Mouse (Mus musculus): Measurements from ENCODE around the gene Mak. TPM values are rescaled to one million over a fixed set of nuclear protein-coding genes. Genes with fewer than 3 reads are reported as not detected.

Gene Mak
- polyA plus RNA-seq, 1 experiment from 2014 or later = 1.4 TPM

DNA sequence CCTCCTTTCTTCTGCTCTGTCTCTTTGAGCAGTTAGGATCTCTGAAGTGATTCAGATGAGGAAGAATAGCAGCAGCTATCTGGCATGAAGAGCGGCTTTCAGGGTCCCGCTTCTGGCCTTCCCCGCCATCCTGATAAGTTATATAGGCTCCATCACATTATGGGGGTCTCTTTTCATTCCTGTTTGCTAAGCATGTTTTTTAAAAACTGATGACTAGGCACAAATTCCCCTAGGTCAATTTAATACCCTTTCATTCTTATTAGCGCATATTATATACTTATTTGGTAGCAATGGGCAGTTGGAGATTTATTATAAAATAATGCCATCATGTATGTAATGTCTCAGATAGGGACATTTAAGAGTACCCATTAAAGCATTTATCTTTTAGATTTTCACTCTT, 11.9 kb downstream of the Mak start:
- H3K4me1 ChIP-seq = no peaks in the 10 kb centered on the region
- no peaks in the 10 kb centered on the region for H3K9me3 ChIP-seq (replicated peaks)
- no peak overlapping the region for H3K27ac ChIP-seq (replicated peaks)
- ATAC-seq (ENCODE audit: low FRiP score) = no peak
- H3K27me3 ChIP-seq (replicated peaks) = no peaks in the 10 kb centered on the region
- no peaks in the 10 kb centered on the region for H3K36me3 ChIP-seq
- no peak overlapping the region for H3K9ac ChIP-seq (replicated peaks)
- no peak overlapping the region for H3K4me2 ChIP-seq
- no peak overlapping the region for H3K4me3 ChIP-seq (replicated peaks)
- WGBS = 97% methylated on average over 4 of the region's 4 CpGs

DNA sequence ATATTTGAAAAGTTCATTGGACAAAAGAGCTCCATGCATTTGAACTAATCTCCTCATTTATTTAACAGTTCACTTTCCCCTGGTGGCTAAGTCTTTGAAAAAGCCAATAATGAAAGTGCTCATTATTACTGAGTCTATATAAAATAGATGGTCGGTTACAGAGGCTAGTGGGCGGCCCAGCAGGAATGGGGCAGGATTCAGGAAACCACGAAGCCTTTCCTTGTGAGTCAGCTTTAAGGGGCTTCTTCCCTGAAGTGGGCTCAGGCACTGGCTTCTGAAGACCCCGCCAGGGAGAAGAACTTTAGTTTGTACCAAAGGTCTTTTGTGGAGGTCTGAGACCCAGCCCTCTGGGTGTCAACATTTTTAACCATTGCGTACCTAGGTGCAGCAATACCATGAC, 27.5 kb downstream of the Mak start:
- 66% methylated on average over 5 of the region's 5 CpGs for WGBS
- Histone ChIP-seq H3K4me2 (no peak overlapping the region), H3K27me3 (replicated peaks) (no peaks in the 10 kb centered on the region), H3K27ac (replicated peaks) (no peak overlapping the region), H3K4me3 (replicated peaks) (no peak overlapping the region), H3K4me1 (no peaks in the 10 kb centered on the region), H3K36me3 (no peaks in the 10 kb centered on the region), H3K9ac (replicated peaks) (no peak overlapping the region), H3K9me3 (replicated peaks) (no peaks in the 10 kb centered on the region)
- no peak for ATAC-seq (ENCODE audit: low FRiP score)

DNA sequence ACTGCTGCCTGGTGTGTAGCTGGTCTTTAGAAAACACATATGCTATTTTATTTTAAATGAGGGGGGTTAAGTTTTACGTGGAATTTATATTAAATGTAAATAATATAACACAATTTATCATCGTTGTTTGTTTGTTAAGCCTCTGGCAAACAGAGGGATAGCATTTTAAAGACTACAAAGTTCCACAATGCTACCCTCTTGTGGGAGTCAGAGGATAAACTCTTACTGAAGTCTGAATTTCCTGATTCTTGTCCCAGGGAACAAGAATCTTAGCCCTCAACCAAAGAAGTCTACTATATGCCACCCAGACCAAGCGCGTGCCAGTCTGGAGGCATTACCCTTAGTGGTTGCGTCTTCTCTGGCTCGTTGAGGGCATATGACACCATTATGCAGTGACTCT, 32.2 kb downstream of the Mak start:
- no peaks in the 10 kb centered on the region for H3K4me1 ChIP-seq

DNA sequence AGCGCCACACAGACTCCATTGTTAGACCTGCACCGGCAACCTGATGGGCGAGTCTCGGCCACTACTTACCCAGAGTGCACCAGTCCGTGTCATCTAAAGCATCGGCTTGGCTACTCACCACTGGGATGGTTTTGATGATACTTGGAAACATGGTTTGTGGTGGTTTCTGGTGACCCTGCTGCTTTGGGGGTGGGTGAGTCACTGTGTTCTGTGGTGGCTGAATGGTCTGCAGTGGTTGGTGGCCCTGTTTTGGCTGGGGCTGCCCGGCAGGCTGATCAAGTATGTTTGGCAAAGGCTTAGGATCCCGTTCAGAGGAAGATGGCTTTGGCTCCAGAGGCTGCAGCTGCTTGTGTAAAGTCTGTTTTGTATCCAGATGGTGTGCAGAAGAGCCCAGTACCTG, 33.6 kb downstream of the Mak start:
- no peaks in the 10 kb centered on the region for H3K4me1 ChIP-seq
- H3K27ac ChIP-seq (replicated peaks) = no peak overlapping the region
- H3K9me3 ChIP-seq (replicated peaks) = no peaks in the 10 kb centered on the region
- H3K9ac ChIP-seq (replicated peaks) = no peak overlapping the region
- H3K36me3 ChIP-seq = no peaks in the 10 kb centered on the region
- ATAC-seq (ENCODE audit: low FRiP score) = no peak
- H3K4me3 ChIP-seq (replicated peaks) = no peak overlapping the region
- H3K4me2 ChIP-seq = no peak overlapping the region
- no peaks in the 10 kb centered on the region for H3K27me3 ChIP-seq (replicated peaks)
- WGBS = 90% methylated on average over 8 of the region's 8 CpGs

More for the DNA sequence above, 32.2 kb downstream of the Mak start:
- H3K4me3 ChIP-seq (replicated peaks) = no peak overlapping the region
- no peak overlapping the region for H3K27ac ChIP-seq (replicated peaks)
- 86% methylated on average over 6 of the region's 6 CpGs for WGBS
- H3K4me2 ChIP-seq = no peak overlapping the region
- H3K9me3 ChIP-seq (replicated peaks) = no peaks in the 10 kb centered on the region
- no peak overlapping the region for H3K9ac ChIP-seq (replicated peaks)
- no peaks in the 10 kb centered on the region for H3K36me3 ChIP-seq
- H3K27me3 ChIP-seq (replicated peaks) = no peaks in the 10 kb centered on the region
- no peak for ATAC-seq (ENCODE audit: low FRiP score)

DNA sequence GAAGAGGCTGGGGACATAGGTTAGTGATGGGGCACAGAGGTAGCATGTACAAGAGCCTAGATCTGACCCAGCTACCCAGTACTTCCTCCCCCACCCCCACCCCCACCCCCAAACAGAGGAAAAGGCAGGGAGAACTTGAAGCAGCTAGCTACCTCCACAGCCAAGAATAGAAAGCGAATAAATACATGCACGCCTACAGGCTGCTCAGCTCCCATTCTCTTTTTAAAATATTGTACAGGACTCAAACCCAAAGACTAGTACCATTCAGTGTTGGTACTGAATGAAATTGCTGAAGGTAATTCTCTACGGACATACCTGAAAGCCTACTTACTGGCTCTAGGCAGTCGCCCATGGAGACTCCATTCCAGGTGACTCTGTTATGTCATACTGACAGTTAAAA, 37.0 kb downstream of the Mak start:
- no peaks in the 10 kb centered on the region for H3K4me1 ChIP-seq
- H3K4me3 ChIP-seq (replicated peaks) = no peak overlapping the region
- no peaks in the 10 kb centered on the region for H3K36me3 ChIP-seq
- no peaks in the 10 kb centered on the region for H3K27me3 ChIP-seq (replicated peaks)
- H3K27ac ChIP-seq (replicated peaks) = no peak overlapping the region
- WGBS = 90% methylated on average over 4 of the region's 4 CpGs
- ATAC-seq (ENCODE audit: low FRiP score) = no peak
- no peak overlapping the region for H3K4me2 ChIP-seq
- no peak overlapping the region for H3K9ac ChIP-seq (replicated peaks)
- no peaks in the 10 kb centered on the region for H3K9me3 ChIP-seq (replicated peaks)

DNA sequence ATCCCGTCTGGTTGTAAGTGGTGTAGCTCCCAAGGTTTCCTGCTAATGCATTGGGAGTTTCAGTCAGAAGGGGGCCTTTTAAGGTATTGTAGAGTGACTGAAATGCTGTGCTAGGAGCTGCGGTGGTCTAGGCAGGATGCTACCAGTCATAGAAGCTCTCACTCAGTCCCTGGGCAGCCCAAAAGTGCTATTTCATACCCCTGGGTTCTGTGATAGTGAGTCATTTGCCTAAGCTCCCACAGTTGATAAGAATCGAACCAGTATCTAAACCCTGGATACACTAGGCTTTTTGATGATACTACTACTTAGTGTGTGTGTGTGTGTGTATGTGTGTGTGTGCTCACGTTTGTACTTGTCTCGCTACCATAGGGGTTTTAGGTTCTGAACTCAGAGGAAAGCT, 49.4 kb downstream of the Mak start:
- 86% methylated on average over 5 of the region's 5 CpGs for WGBS
- H3K9me3 ChIP-seq (replicated peaks) = no peaks in the 10 kb centered on the region
- no peaks in the 10 kb centered on the region for H3K27me3 ChIP-seq (replicated peaks)
- no peak overlapping the region for H3K4me3 ChIP-seq (replicated peaks)
- no peak overlapping the region for H3K4me2 ChIP-seq
- no peak for ATAC-seq (ENCODE audit: low FRiP score)
- no peak overlapping the region for H3K27ac ChIP-seq (replicated peaks)
- H3K4me1 ChIP-seq = no peaks in the 10 kb centered on the region
- H3K36me3 ChIP-seq = no peaks in the 10 kb centered on the region
- H3K9ac ChIP-seq (replicated peaks) = no peak overlapping the region

DNA sequence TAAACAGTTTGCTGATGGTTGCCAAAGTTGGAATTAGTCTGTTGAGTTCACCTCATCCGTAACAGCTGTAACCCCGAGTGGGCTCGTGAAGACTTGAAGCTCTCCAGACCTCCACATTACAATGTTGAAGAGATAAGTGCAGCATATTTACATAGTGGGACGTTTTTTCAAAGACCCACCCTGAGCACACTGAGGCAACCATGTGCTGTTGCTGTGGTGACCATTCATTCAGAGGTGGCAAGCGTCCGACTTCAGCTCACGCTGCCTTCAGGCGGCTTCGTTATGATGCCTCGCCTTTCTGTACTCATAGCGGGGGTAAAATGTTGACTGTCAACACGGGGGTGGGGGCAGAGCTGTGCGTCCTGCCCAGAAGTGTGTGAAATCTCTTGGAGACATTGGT, 57.4 kb downstream of the Mak start:
- peaks cover 7% of the 10 kb centered on the region for H3K4me1 ChIP-seq
- H3K36me3 ChIP-seq = peaks cover 14% of the 10 kb centered on the region
- WGBS = 90% methylated on average over 13 of the region's 13 CpGs
- no peak overlapping the region for H3K4me2 ChIP-seq
- H3K9me3 ChIP-seq (replicated peaks) = no peaks in the 10 kb centered on the region
- no peak overlapping the region for H3K9ac ChIP-seq (replicated peaks)
- H3K4me3 ChIP-seq (replicated peaks) = no peak overlapping the region
- no peak for ATAC-seq (ENCODE audit: low FRiP score)
- no peaks in the 10 kb centered on the region for H3K27me3 ChIP-seq (replicated peaks)
- no peak overlapping the region for H3K27ac ChIP-seq (replicated peaks)

DNA sequence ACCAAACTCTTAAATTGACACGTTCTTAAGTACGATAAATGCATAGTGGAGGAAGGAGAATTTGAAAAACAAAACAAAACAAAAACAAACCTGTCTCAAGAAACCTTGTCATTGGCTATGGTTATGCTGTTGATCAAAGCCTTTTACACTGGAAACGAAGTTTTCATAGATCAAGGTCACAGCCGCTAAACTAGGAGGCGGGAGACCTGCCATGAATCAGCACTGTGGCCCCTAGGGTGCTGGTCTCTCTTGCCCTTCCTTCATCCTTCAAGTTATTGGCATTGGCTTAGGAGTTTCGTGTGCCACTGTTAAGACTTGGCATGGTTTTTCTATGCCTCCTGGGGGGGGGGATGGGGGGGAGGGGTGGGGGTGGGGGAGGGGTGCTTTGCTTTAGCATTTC, 57.9 kb downstream of the Mak start:
- H3K36me3 ChIP-seq = peaks cover 14% of the 10 kb centered on the region
- H3K9ac ChIP-seq (replicated peaks) = no peak overlapping the region
- H3K9me3 ChIP-seq (replicated peaks) = no peaks in the 10 kb centered on the region
- ATAC-seq (ENCODE audit: low FRiP score) = no peak
- H3K27ac ChIP-seq (replicated peaks) = no peak overlapping the region
- H3K27me3 ChIP-seq (replicated peaks) = no peaks in the 10 kb centered on the region
- H3K4me3 ChIP-seq (replicated peaks) = no peak overlapping the region
- H3K4me2 ChIP-seq = no peak overlapping the region
- H3K4me1 ChIP-seq = peaks cover 12% of the 10 kb centered on the region
- WGBS = 90% methylated on average over 6 of the region's 6 CpGs

DNA sequence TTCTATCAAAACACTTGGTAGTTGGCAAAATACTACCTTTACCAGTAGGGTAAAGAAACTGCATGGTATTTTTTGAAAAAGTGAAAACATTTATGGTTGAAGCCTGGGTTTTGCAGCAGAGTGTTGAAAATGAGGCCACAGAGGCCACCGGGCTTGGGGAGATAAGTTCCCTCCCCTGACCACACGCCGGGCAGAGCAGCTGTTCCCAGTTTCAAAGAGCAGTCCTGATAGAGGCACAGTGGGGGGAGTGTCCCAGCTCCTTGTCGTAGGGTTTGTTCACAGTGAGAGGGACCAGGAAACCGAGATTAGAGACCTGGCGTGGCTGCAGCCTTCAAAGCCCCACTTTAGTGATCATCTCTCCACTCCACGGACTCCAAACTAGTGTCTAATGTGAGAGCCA, 59.0 kb downstream of the Mak start:
- H3K4me2 ChIP-seq = no peak overlapping the region
- H3K4me3 ChIP-seq (replicated peaks) = no peak overlapping the region
- WGBS = 82% methylated on average over 7 of the region's 7 CpGs
- H3K9ac ChIP-seq (replicated peaks) = no peak overlapping the region
- H3K9me3 ChIP-seq (replicated peaks) = no peaks in the 10 kb centered on the region
- H3K27me3 ChIP-seq (replicated peaks) = no peaks in the 10 kb centered on the region
- H3K4me1 ChIP-seq = peaks cover 18% of the 10 kb centered on the region
- no peak for ATAC-seq (ENCODE audit: low FRiP score)
- H3K36me3 ChIP-seq = peaks cover 14% of the 10 kb centered on the region
- H3K27ac ChIP-seq (replicated peaks) = no peak overlapping the region

DNA sequence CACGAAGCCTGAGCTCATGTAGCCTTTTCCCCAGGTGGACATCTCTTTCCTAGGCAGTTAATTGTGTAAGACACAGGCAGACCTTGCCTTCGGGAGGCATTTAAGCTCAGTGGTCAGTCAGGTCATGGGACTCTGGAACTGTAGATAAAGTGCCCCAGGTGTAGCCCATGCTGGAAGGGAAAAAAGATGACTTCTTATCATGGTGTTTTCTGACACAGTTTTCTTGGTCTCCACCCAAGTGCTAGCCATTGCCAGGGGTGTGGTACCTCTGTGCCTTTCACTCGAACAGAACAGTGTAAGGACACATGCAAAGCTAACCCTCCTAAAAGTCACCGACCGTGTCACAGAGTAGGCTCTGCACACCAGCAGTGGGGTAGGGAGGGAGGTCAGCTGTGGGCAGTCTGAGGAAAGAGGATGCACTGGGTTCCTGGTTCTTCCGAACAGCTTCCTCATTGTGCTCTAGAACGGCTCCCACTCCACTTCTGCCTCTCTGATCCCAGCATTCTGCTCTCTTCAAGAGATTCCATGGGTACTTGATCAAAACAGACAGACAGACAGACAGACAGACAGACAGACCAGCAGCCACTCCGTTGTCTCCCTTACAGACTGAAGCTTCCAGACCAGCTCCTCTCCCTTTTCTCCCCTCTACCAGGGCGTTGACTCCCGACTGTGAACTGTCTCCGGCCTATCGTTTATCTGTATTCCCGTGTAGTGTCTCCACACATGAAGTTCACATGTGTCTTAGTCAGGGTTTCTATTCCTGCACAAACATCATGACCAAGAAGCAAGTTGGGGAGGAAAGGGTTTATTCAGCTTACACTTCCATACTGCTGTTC, 60.5 kb downstream of the Mak start:
- no peaks in the 10 kb centered on the region for H3K27me3 ChIP-seq (replicated peaks)
- H3K36me3 ChIP-seq = peaks cover 22% of the 10 kb centered on the region
- WGBS = 95% methylated on average over 13 of the region's 13 CpGs

DNA sequence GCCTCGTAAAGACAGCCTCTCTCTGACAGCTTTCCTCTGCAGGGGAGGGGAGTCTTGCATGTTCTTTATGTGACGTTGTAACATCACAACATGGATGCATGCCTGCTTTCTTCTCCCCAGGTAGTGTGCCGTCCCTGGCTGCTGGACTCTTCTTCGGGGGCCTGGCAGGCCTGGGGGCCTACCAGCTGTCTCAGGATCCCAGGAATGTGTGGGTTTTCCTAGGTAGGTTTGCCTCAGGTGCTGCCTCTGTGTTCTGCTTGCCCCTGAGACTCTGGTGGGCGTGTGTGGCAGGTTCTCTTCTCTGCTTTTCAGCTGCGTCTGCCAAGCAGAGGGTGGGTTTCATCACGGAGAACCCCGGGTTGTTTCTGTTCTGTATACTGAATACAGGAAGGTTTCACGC, 61.3 kb downstream of the Mak start:
- H3K27me3 ChIP-seq (replicated peaks) = no peaks in the 10 kb centered on the region
- H3K36me3 ChIP-seq = peaks cover 27% of the 10 kb centered on the region
- 92% methylated on average over 9 of the region's 9 CpGs for WGBS
- H3K9me3 ChIP-seq (replicated peaks) = no peaks in the 10 kb centered on the region
- H3K4me2 ChIP-seq = no peak overlapping the region
- no peak for ATAC-seq (ENCODE audit: low FRiP score)
- peaks cover 21% of the 10 kb centered on the region for H3K4me1 ChIP-seq
- H3K9ac ChIP-seq (replicated peaks) = no peak overlapping the region
- no peak overlapping the region for H3K27ac ChIP-seq (replicated peaks)
- H3K4me3 ChIP-seq (replicated peaks) = no peak overlapping the region

More for the DNA sequence above, 60.5 kb downstream of the Mak start:
- Histone ChIP-seq H3K4me3 (replicated peaks) (no peak overlapping the region), H3K4me1 (peaks cover 21% of the 10 kb centered on the region), H3K9ac (replicated peaks) (no peak overlapping the region), H3K4me2 (no peak overlapping the region), H3K9me3 (replicated peaks) (no peaks in the 10 kb centered on the region), H3K27ac (replicated peaks) (no peak overlapping the region)
- ATAC-seq (ENCODE audit: low FRiP score) = no peak

DNA sequence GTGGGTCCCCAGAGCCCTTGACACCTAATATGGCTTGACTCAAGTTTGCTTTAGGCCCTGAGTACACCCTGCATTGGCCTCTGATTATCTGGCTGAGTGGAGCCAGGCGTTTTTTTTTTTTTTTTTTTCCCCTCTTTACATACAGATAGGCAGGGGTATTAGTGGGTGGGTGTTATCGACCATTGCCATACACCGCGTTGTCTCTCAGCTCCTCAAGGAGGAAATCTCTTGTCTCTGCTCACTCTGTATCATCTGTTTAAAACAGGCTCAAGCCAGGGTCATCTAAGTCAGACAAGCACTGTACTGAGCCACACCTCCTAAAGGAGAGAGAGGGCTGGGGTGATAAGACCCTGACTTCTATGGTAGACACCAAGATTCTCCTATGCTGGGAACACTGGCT, 61.7 kb downstream of the Mak start:
- H3K4me1 ChIP-seq = peaks cover 21% of the 10 kb centered on the region
- no peak for ATAC-seq (ENCODE audit: low FRiP score)
- no peaks in the 10 kb centered on the region for H3K27me3 ChIP-seq (replicated peaks)
- no peak overlapping the region for H3K9ac ChIP-seq (replicated peaks)
- H3K36me3 ChIP-seq = peaks cover 31% of the 10 kb centered on the region
- no peak overlapping the region for H3K4me3 ChIP-seq (replicated peaks)
- WGBS = 89% methylated on average over 4 of the region's 4 CpGs
- H3K27ac ChIP-seq (replicated peaks) = no peak overlapping the region
- peak overlapping the region; percentile 75; the same call in 1 of the 2 replicates for H3K4me2 ChIP-seq
- H3K9me3 ChIP-seq (replicated peaks) = no peaks in the 10 kb centered on the region

Measured in neural tube, embryonic 15.5 days (tissue).